Comparison of ENCODE assay signal across 9 mouse cellular contexts in the genomic region with DNA sequence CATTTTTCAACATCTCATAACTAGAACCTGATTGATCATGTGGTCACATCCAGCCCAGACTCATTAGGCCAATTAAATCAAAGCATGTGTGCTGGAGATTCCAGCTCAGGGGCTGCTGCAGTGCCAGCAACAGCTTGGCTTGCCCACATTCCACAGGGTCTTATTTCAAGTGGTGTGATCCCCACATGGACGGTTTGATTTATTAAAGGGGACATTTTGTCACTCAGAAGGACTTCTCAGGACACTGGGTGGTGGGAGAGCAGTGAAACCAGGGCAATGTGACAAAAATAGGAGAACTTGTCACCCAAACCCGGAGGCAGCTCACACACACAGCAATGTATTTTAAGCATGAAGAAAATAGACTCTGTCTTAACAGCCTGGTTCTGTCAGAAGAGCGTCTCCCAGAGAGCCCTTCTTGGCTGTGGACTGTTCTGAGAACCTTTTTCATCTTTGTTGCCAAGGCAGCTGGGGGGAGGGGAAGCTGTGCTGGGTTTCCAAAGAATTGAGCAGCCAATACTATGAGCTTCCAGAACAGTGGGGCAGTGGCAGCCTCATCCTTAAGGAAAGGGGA.
DNase-seq lines count a peak whose midpoint lies in the region; ATAC-seq and TF ChIP-seq lines count a peak whose summit lies in the region.
"Had no signal": no experiment of that assay in that cellular context is flagged by ENCODE, and none has a peak within 500 bp of the region (broad histone marks: within the 10 kb centered on the region; RNA-seq: fewer than 3 reads in every experiment).

No protein-coding gene starts in this region.

- no peak overlapping the region for H3K4me2 ChIP-seq in hindbrain, embryonic 14.5 days (replicated peaks)

- peak; percentile 88 for ATAC-seq in hindbrain, embryonic 14.5 days (ENCODE audit: low FRiP score)

- H3K4me3 ChIP-seq in cortical plate, adult 2 months (ENCODE audit: insufficient read depth, low read length) = no peak overlapping the region
- peak overlapping the region; percentile 35; the same call in 1 of the 2 replicates for H3K4me3 ChIP-seq in gastrocnemius, adult 2 months
- H3K4me3 ChIP-seq in hindbrain, embryonic 14.5 days (replicated peaks; ENCODE audit: low read length) = no peak overlapping the region

- TF ChIP-seq CTCF in cortical plate, adult 2 months (IDR thresholded peaks at IDR 0.05; ENCODE audit: extremely low read depth, insufficient read depth, low read length) = no peak
- TF ChIP-seq CTCF in gastrocnemius, adult 2 months (IDR thresholded peaks at IDR 0.05) = no peak

- H3K9me3 ChIP-seq in hindbrain, embryonic 14.5 days (ENCODE audit: control insufficient read depth, low read length) = no peaks in the 10 kb centered on the region

- H3K4me1 ChIP-seq in cortical plate, adult 2 months (ENCODE audit: control insufficient read depth, insufficient read depth, low read length) = peaks cover 17% of the 10 kb centered on the region
- H3K4me1 ChIP-seq in hindbrain, embryonic 14.5 days (replicated peaks; ENCODE audit: control insufficient read depth, insufficient read depth, low read length) = peaks cover 16% of the 10 kb centered on the region

- TF ChIP-seq POLR2A in cortical plate, adult 2 months (IDR thresholded peaks at IDR 0.05; ENCODE audit: extremely low read depth, insufficient read depth, low read length) = no peak

- no peak overlapping the region for H3K9ac ChIP-seq in hindbrain, embryonic 14.5 days
- H3K9ac ChIP-seq: liver, embryonic 14.5 days had no signal

- DNase-seq in R1 (ENCODE audit: low read depth, low spot score) = peak; percentile 27
- DNase-seq in gastrocnemius, adult 2 months = peak; percentile 86
- peak; percentile 65 for DNase-seq in hindbrain, embryonic 14.5 days (ENCODE audit: low spot score)
- peak; percentile 73 to 87 for DNase-seq in layer of hippocampus, postnatal 14 days (ENCODE audit: low spot score in 2 of 2)
- DNase-seq in lung, postnatal 4 days = peak; percentile 68 to 82
- DNase-seq in right cerebral cortex, postnatal 14 days = peak; percentile 92
- no peak for DNase-seq in T-cell, adult 2 months (ENCODE audit: low spot score)

- no peaks in the 10 kb centered on the region for H3K36me3 ChIP-seq in hindbrain, embryonic 14.5 days (replicated peaks; ENCODE audit: control insufficient read depth, insufficient read depth)

- H3K27ac ChIP-seq in cortical plate, adult 2 months (ENCODE audit: insufficient read depth, low read length) = peak overlapping the region; percentile 69
- peak overlapping the region; percentile 87 for H3K27ac ChIP-seq in gastrocnemius, adult 2 months
- peak overlapping the region; percentile 7 for H3K27ac ChIP-seq in hindbrain, embryonic 14.5 days
- H3K27ac ChIP-seq: liver, embryonic 14.5 days had no signal

- no peaks in the 10 kb centered on the region for H3K27me3 ChIP-seq in hindbrain, embryonic 14.5 days (ENCODE audit: control insufficient read depth, insufficient read depth, low read length)

- WGBS in hindbrain, embryonic 14.5 days = 11% methylated on average over 3 of the region's 3 CpGs

- intact Hi-C loops in gastrocnemius, adult 2 months (cut with DNase I) = loop anchor here (1.0 to 10.0 kb wide), 5 partner anchors 87 to 909 kb away; a partner anchor contains a TSS

Comparison
In these comparisons a context has a peak if more than half of its experiments do, and no peak if none do; other contexts are left out.
1. H3K27ac ChIP-seq: peak in every context shown above with its lines; median percentile 87 in gastrocnemius, adult 2 months; 69 in cortical plate, adult 2 months; 7 in hindbrain, embryonic 14.5 days.